Mouse (Mus musculus) fat pad, adult 2 months (tissue): Measurements from ENCODE around the gene Gm21560.
"Not testable (repeated sequence)": the region's sequence is repeated elsewhere in the genome, so short reads cannot be mapped to it uniquely, and the experiment has no call there.

Source experiments
- DNase-seq: peaks from one replicate; pipeline ENCODE4 v3.0.0-alpha.2; 2011; ENCODE audit warnings: low read depth, low spot score; ENCODE audit errors: extremely low read depth

Gm21560 gene

GRCm38 (mm10) chr14:6219192-6219591, at the start of gene Gm21560:
Gene Gm21560 (minus strand): TSS chr14:6219292.
- DNase-seq: not testable (repeated sequence)

GRCm38 (mm10) chr14:6163538-6163937, 55.6 kb downstream of the Gm21560 start:
- not testable (repeated sequence) for DNase-seq

DNA sequence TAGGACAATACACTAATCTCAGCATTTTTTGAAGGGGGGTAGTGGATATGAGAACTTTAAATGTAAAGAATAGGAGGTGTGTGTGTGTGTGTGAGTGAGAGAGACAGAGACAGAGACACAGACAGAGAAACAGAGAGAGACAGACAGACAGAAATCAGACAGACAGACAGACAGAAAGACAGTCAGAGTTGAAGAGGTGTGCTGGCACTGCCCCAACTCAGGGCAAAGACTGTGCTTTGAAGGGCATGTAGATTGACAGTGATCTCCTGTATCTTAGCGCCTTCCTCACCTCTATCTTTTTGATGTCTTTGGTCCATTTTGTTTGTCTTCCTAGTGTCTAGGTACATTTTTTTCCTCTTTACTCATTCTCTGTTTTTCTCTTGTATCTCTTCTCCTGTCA, 58.0 kb downstream of the Gm21560 start:
- not testable (repeated sequence) for DNase-seq
